Mouse (Mus musculus): ENCODE data around the gene Maz. TPM values are rescaled to one million over a fixed set of nuclear protein-coding genes. Genes with fewer than 3 reads are reported as not detected.

Maz gene
- total RNA-seq (2021), result 100 to 1,000 TPM in 1 of 2 experiments, 10 to 100 TPM in 1; 86.0 to 132 TPM
- long read RNA-seq, experiment 1, transcript Maz-203 (6 exons, 2,650 nt), result minor isoform, 11 of 108 reads
- long read RNA-seq, experiment 1, transcript Maz-201 (5 exons, 2,347 nt), result major isoform, 43 of 108 reads
- long read RNA-seq, experiment 1, partial matches to known transcripts, result 12 of 108 reads
- long read RNA-seq, experiment 1, other reads (novel, unspliced or antisense), result 38 of 108 reads
- long read RNA-seq, experiment 2, transcript Maz-206 (3 exons, 548 nt), result minor isoform, 8 of 302 reads
- long read RNA-seq, experiment 2, transcript Maz-201 (5 exons, 2,347 nt), result major isoform, 106 of 302 reads
- long read RNA-seq, experiment 2, transcript Maz-203 (6 exons, 2,650 nt), result minor isoform, 31 of 302 reads
- long read RNA-seq, experiment 2, partial matches to known transcripts, result 63 of 302 reads
- long read RNA-seq, experiment 2, other reads (novel, unspliced or antisense), result 93 of 302 reads

GRCm38 (mm10) chr7:127026984-127027726 is at the start of gene Maz:
Gene Maz (minus strand): TSS chr7:127027037.
- peak; percentile 98 for DNase-seq (ENCODE audit: low spot score in 2 of 2)

DNA sequence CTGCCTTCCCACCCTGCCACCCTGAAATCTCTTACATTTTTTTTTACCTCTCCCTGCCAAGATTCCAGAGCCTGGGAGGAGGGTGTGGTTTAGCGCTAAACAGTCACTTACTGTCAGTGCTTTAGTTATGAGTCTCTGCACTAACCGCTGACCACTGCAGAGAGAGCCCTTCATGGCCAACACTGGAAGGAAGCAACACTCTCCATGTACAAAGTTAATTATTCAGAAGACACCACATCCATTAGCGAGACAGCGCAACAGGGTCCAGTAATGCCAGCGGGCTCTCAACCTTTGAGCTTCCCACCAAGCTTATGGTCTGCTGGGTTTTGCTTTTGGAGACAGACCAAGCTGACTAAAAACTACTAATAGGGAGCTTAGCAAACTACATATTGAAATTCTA is 49.4 kb upstream of the Maz start:
- DNase-seq (ENCODE audit: low spot score in 2 of 2), result no peak

DNA sequence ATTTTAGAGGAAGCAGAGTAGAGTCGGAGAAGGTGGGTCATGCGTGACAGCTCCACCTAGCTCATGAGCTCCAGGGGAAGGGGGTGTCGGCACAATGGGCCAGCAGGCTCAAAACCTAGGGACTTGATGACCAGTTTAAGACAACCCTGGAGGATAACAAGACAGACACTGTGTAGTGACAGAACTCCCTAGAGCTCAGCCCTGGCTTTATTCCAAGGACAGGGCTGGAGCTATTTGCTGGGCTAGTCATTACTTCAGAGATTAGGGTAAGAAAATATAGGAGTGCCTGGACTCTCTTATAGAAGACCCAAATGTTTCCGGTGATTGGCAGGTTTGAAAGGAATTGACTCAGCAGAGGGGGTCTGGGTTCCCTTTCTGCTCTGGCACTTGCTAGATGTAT is 46.4 kb upstream of the Maz start:
- peak in 1 of 2 experiments; percentile 11 for DNase-seq (ENCODE audit: low spot score in 2 of 2)

DNA sequence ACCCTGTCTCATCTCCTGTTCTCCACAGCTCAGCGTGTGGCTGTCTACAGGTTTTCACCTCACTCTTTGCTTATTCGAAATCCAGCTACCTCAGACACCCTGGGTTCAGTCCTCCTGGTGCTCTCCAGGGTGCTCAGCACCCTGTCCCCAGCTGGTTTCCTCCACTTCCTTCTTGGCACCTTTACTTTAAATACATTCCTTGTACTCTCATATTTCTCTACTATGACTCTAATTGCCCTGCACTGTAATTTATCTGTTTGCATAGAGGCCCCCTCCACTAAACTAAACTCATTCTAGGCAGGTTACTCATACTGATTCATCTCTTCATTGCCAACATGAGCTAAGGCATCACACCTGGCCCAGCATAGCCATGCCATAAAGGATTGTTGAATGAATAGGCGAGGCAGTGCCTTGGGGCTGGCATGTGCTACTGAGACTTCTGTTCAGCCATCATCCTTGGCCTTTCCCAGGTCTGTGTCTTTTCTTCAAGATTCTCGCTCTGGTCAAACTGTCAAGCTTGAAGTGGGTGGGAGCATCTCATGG is 44.1 kb upstream of the Maz start:
- DNase-seq (ENCODE audit: low spot score in 2 of 2), result no peak

DNA sequence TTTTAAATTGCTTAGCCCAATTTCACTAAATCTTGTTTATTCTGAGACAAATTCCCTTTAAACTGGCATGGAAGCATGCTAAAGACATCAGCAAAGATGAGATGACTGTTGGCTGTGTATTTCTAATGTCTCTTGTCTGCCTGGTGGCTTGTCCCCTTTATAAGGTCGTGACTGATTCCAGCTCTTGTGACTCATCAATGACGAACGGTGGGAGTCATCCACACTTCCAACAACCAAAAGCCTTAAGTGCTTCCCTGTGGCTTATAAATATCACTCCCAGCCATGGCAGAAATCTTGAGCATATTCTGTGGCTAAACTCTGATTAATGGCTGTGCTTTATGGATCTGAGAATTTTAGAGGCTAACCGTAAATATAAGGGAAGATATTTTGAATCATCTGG is 39.5 kb upstream of the Maz start:
- peak in 1 of 2 experiments; percentile 19 for DNase-seq (ENCODE audit: low spot score in 2 of 2)

GRCm38 (mm10) chr7:127065538-127065937 is 38.7 kb upstream of the Maz start:
- no peak for DNase-seq (ENCODE audit: low spot score in 2 of 2)

- no peak for DNase-seq (ENCODE audit: low spot score in 2 of 2)
Measured at GRCm38 (mm10) chr7:127055026-127055585, 28.3 kb upstream of the Maz start.

DNA sequence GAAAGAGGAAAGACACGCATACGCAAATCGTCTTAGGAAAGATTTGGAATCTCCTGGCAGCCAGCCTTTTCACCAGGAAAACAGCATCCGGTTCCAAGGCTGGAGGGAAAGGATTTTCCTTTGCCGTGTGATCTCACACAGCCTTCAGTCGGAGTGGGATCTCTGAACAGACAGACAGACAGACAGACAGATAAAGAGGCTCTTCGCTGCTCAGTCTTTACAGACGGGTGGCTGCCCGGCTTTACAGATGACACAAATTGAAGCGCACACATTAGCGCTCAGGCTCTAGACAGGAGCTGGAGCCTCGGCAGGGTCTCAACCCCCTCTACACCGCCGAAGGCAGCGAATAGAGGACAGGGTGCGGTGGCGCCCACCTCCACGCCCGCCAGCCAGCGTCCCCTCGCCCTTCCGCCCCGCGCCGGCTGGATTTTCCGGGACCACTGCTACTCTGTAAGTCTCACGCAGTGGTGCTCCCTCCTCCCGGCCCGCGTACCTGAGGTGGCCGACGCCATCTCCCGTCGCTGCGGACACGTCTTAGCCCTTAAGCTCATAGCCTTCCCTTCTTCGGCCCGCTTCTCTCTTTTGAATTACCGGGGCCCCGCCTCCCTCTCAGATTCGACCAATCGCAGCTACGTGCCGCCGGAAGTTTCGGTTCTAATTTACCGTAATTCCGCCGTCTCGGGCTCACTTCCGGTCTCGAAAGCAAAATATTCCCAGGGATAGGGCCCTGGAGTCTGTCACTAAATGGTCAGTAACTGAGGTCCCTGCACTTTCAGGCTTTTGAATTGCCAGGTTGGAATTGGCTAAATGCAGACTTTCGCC is 15.2 kb upstream of the Maz start, which contains the start of gene Kif22:
Gene Kif22 (minus strand): TSS at position 621 of the 822 bp plus-strand sequence.
- peak; percentile 85 to 89 for DNase-seq (ENCODE audit: low spot score in 2 of 2)

GRCm38 (mm10) chr7:127031244-127031643 is 4.4 kb upstream of the Maz start:
- DNase-seq (ENCODE audit: low spot score in 2 of 2), result no peak

DNA sequence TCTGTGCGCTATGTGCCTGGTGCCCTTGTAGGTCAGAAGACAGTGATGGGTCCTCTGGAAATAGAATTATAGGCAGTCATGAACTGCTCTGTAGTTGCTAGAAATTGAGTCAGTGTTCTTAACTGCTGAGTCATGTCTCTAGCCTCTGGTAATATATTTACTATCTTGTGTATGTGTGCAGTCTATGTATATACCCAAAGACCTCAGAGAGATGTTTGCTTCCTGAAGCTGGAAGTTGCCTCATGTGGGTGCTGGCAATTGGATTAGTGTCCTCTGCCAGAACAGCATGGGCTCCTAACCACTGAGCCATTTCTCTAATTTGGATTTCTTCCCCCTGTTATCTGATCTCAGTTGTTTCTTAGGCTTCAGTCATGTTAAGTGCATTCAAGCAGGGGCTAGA is 3.3 kb upstream of the Maz start:
- no peak for DNase-seq (ENCODE audit: low spot score in 2 of 2)

- DNase-seq (ENCODE audit: low spot score in 2 of 2), result no peak
Measured at GRCm38 (mm10) chr7:127027885-127028284, 1.0 kb upstream of the Maz start.

GRCm38 (mm10) chr7:127026616-127026983 is 237 bp downstream of the Maz start:
- DNase-seq (ENCODE audit: low spot score in 2 of 2), result peak in 1 of 2 experiments; percentile 80

DNA sequence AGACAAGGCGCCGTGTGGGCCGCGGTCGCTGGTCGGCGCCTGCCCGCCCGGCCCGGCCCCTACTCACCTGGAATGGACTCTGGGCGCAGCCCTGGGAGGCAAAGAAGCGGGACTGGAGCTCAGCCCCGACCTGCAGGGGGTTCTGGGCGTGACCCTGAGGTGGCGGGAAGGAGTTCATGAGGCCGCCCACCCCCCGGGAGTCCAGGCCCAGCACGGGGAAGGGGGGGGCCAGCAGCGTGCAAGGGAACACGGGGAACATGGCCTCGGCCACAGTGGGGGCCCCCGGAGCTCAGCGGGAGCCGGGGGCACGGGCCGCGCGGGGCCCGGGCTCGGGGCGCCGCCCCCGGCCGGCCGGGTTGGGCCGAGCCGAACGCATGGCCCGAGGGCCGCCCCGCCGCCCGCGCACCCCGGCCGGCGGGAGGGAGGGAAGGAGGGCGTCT is 656 bp downstream of the Maz start:
- peak; percentile 52 to 65 for DNase-seq (ENCODE audit: low spot score in 2 of 2)

DNA sequence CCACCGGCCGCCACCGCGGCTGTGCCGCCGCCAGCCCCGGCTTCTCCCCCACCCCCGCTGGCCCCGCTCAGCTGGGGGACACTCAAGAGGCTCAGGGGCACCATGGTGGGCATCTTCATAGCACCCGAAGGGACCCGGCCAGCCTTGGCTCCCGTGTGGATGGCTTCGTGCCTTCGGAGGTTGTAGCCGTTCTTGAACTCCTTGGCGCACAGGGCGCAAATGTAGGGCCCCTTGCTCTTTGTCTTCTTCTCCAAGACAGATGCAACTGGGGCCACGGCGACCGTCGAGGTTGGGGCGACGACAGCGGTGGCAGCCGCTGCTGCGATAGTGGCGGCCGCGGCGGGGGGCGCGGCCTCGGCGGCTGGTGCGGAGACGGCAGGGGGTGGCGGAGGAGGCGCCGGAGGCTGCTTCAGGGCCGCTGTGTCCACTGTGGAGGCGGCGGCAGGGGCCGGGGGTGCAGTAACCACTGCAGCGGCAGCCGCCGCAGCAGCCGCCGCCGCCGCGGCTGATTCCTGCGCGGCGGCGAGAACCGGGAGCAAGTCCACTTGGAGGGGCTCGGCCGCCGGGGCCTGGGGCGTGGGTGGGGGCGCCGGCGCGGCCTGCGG is 1.2 kb downstream of the Maz start:
- peak; percentile 59 to 67 for DNase-seq (ENCODE audit: low spot score in 2 of 2)

DNA sequence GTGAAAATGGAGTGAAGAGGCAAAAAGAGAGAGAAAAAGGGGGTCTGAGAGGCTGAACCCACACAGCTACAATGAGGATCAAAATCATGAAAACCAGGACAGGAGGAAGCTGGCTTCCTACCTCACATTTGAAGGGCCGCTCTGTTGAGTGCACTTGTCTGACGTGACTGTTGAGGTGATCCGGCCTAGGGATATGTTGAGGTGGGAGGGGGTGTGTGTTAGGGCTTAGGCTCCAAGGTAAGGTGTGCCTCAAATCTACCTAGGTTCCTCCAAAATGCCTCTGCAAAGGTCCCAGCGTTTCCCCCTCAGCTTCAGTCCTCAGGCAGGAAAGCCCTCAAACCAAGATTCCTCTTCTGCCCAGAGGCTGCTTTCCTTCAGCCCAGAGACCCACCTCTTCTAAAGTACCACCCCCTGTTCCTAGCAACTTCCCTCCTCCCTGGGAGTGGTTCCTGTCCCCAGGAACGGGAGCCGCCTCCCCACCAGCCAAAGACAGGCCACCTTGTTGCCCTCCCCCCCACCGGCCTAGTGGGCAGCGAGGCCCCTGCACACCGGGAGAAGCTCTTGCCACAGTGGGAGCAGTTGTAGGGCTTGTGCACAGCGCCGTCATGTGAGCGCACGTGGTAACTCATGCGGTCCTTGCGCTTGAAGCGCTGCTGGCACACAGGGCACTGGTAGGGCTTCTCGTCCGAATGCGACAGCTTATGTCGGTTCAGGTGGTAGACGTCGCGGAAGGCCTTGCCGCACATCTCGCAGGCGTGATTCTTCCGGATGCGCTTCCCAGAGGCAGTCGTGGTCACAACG is 1.9 kb downstream of the Maz start:
- peak; percentile 21 to 65 for DNase-seq (ENCODE audit: low spot score in 2 of 2)

- DNase-seq (ENCODE audit: low spot score in 2 of 2), result peak in 1 of 2 experiments; percentile 25
Measured at GRCm38 (mm10) chr7:127023896-127024690, 2.7 kb downstream of the Maz start.

- no peak for DNase-seq (ENCODE audit: low spot score in 2 of 2)
Measured at GRCm38 (mm10) chr7:127023272-127023691, 3.6 kb downstream of the Maz start.

GRCm38 (mm10) chr7:127022528-127023271 is 4.1 kb downstream of the Maz start:
- DNase-seq (ENCODE audit: low spot score in 2 of 2), result no peak
